Mouse (Mus musculus) cerebellum, postnatal 36 days (tissue): ENCODE data around the gene Pln.

Experiments used
- DNase-seq, 2 experiments: peaks; one replicate each; pipeline ENCODE4 v3.0.0; 2021 to 2022; ENCODE audit warnings: mixed read lengths in 2 of 2

The Pln gene

GRCm38 (mm10) chr10:53367265-53367664 is 29.8 kb downstream of the Pln start:
- no peak for DNase-seq

- no peak for DNase-seq
These were observed 36.6 kb downstream of the Pln start for GRCm38 (mm10) chr10:53373885-53374578.

GRCm38 (mm10) chr10:53377096-53377495 is 39.6 kb downstream of the Pln start:
- no peak for DNase-seq

DNA sequence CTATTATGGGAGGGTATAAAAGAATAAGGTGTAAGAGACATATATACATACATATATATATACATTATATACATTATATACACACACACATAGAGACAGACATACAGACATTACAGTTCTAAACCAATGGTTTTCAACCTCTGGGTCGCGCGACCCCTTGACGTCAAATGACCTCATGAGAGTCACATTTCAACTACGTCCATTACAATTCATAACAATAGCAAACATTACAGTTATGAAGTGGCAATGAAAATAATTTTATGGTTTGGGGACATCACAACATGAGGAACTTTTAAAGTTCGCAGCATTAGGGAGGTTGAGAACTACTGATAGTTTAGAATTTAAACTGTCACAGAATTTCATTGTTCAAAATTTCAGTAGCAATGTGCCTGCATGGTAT is 40.8 kb downstream of the Pln start:
- DNase-seq = no peak

DNA sequence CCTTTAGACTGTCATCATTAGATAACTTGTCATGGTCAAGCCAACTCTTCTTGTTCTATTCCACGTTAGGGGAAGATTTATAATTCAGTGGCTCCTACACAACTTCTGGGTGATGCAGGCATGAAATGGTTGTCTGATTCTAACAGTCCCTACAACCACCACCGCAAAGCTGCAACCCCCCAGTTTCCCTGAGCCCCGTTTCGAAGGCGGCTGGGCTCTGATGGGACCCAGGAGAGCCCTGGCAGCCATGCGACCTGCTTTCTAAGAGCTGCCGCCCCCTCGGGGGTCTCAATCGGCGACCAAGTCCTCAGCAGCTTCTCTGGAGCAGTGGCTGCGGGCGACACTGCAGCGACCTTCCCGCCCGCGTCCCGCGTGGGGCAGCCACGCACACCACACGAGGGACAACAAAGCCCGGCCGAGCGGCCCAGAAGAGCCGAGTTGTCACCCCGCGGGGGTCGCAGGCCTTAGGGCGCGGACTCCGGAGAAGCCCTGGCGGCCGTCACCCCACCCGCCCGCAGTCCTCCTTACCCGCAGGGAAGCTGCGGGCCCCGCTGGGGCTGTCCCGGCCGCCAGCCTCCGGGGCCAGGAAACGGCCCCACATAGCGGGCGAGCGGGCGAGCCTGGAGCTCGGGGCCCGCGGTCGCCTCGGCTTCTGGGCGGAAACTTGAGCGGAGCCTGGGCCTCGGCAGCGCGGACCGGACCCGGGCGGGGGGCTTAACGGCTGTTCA is 41.7 kb downstream of the Pln start:
- peak; percentile 60 to 61 for DNase-seq

GRCm38 (mm10) chr10:53379709-53380106 is 42.2 kb downstream of the Pln start, which contains the start of gene Cep85l:
TSS of gene Cep85l (minus strand) at chr10:53379947.
- DNase-seq = peak; percentile 85 to 92

GRCm38 (mm10) chr10:53382696-53383365 is 45.4 kb downstream of the Pln start:
- DNase-seq = no peak

DNA sequence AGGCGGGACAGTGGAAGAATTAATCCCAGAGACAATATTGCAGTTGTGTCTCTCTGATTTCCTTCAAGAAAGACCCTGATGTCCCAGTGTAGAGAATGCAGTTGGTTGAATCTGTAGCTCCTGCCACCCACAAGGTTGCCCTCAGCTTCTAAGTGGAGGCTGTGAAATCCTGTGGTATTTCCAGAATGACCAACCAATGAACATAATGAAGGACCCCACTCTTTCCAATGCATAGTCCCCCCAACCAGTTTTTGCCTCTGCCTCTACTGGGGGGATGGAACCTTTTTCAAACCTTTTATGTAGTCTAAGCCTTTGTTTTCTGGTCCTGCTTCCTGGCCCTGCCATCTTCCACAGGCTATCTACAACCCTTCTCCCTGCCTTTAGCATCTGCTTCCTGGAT is 47.4 kb downstream of the Pln start:
- no peak for DNase-seq

DNA sequence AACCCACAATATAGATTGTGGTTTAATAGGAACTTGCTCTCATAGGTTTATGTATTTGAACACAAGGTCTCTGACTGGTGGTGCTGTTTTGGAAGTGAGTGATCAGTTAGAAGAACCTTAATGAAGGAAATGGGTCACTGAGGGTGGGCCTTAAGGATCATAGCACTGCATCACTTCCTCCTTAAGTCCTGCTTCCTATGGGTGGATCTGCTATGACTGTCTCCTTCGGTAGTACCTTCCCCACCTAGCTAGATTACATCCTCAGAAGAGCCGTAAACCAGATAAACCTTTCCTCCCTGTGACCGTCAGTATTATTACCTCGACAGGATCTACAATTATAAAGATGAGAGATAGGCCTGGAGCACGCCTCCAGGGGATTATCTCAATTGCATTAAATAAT is 48.0 kb downstream of the Pln start:
- no peak for DNase-seq

GRCm38 (mm10) chr10:53388227-53388920 is 50.9 kb downstream of the Pln start:
- no peak for DNase-seq

DNA sequence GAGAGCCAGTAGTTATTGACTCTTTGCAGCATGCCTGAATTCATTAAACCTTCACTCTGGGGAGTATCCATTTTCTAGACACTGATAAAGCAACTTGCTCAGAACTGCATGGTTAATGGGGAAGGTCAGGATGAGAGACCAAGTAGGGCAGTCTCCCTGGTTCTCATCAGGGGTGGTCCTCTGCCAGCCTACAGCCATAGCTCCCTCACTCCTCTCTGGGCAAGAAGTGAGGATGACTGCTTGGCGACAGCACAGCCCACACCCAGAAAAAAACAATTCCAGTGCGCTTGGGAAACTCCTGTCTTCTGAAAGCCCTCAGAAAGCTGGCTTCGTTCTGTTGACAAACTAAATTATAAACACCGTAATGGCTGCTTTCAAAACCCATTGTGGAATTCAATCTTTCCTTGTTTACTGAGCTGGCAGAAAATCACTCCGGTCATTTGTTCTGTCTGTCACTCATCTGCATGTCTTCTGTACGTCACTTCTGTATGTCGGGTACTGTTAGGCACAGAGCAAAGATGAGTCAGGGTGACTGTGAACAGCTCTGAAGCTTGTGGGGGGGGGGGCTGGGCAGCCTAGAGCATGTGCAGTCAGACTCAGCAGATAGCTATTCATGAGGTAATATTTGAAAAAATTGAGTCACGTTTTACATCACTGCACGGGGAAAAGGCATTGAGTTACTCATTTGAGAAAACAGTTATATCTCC is 57.6 kb downstream of the Pln start:
- DNase-seq = no peak
